Mouse (Mus musculus): ENCODE measurements around the gene Pde4a. TPM values are rescaled to one million over a fixed set of nuclear protein-coding genes. Genes with fewer than 3 reads are reported as not detected.

Gene Pde4a
- 3.2 TPM for polyA plus RNA-seq (2017; shearing (Covaris generic))

DNA sequence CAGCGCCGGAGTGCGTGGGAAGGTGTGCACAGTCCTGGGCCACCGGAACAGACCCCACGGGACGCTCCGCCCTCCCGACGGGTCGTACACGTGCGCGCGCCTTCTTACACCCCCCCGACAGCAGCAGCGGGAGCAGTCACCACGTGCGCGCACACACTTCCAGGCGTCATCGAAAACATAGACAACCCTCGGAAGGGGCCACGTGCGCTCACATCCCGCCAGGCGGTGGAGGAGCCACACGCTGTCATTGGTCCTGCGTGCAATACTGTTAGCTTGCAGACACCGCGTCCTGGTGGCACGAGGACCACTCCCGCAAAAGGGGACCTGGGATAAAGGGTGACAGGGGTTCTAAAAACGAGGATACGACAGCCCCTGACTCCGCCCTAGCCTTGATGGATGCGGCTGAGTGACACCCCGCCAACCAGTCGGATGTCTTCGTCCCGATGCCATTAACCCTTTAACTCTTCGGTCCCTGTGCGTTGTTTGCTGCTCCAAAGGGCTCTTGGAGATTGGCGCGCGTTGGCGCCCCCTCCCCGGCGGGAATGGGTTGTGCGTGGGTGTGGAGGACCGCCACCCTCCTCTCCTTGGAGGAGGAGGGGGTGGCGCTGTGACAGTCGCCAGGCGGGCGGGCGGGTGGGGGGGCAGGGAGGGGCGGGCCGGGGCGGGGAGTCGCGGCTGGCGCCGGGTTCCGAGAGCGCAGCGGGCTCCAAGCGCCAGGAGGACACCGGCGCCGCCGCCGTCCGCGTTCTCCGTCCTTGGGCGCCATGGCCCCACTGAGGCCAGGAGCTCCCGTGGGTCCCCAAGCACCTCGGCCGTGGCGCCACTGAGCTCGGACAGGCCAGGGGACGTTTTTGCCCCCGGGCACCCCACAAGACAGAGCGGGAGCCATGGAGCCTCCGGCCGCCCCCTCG lies at the start of gene Pde4a:
TSS of gene Pde4a (plus strand) at position 674 of the 911 bp plus-strand sequence.

DNA sequence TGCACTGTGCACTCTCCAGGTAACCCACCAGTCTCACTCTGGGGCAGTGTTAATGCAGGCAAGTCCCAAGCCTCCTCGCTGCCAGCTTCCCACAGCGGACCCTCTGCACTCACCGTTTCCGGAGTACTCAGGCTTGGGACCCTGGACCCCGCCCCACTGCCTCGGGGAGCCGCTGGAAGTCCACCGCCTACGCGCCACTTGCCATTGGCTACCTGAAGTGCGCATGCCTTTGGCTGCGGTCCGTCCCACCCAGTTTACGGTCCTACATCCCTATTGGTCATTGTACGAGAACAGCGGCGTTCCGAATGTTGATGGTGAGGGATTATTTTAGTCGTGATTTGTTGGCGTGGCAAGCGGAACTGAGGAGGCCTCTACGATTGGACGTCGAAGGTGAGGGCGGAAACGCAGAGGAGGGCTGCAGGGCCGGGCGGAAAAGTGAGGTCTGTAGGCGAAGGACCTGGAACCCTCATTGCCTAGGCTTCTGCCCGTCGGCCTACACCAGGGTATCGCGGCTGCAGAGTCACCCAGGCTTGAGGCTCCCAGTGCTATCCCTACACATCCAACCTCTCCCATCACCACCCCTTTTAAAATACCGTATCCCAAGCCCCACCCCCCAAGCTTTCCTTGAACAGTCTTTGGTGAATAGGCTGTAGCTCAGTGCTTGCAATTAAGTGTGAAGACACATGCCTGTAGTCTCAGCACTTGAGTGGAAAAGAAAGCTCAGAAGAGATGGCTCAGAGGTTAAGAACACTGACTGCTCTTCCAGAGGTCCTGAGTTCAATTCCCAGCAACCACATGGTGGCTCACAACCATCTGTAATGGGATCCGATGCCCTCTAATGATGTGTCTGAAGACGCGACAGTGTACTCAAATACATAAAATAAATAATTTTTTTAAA lies 34.2 kb upstream of the Pde4a start, which contains the start of gene Tyk2:
TSS of gene Tyk2 (minus strand) at position 185 of the 898 bp plus-strand sequence.

DNA sequence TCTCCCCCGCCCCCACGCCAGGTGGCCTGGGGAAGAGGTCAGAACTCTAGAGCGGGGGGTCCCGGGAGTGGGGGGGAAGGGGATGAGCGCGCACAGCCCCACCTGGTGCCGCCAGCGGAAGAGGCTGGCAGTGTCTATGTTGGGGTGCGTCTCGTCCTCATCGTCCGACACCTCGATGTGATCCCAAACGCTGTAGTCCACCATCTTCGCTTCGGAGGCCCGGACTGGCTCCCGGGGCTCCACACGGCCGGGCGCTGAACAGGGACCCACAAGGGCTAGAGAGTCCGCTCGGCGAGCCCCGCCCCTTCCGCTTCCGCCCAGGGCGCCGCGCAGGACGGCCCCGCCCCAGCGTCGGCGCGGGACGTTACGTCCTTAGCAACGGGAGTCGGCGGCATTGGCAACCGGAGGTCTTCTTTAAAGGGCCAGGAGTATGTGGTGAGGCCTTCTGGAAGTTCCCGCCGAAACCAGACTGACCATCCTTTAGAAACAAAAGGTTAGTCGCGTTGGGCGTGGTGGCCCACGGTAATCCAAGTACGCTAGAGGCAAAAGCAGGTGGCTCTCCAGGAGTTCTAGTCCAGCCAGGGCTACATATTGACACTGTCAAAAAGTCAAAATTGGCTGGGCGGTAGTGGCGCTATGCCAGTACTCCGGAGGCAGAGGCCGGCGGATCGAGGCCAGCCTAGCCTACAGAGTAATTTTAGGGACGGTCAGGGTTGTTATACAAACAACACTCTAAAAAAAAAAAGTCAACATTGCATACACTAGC lies 15.7 kb upstream of the Pde4a start, which contains the start of gene Cdc37:
TSS of gene Cdc37 (minus strand) at position 329 of the 766 bp plus-strand sequence.

DNA sequence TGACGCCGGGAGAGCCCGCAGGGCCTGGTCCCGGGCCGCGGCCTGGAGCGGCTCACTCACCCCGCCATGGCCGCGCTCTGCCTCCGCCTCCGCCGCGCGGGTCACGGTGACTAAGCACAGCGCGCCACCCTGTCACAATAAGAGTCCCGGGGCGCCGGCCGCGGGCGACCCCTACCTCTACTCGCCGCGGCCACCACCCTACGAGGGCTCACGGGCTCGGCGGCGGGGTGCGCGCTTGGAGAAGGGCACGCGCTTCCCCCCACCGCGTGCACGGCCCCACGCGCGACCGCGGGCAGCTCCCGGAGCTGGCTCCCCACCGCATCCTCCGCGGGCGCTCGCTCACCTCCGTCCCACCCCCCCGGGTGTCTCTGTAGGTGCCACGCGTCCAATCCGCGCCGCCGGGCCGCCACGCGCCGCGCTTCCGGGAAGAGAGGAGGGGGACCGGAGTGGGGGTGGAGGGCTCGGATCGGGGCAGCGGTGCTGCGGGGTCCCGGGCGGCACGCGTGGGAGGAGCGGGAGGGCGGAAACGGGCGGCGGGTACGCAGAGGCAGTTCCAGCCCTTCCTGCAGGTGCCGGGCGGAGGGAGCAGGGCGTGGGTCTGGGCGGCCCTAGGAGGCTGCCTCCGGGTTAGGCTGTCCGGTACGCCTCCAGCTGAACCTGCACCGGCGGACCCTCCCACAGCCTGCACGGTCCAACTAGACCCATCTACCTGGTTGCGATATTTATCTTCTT lies 73.4 kb downstream of the Pde4a start, which contains the start of gene Keap1:
TSS of gene Keap1 (minus strand) at position 629 of the 732 bp plus-strand sequence.

GRCm38 (mm10) chr9:21248326-21248725 lies 82.8 kb downstream of the Pde4a start, which contains the start of gene S1pr5:
Gene S1pr5 (minus strand): TSS chr9:21248443.

Other genes starting within 250 kb of the Pde4a start
- 56.1 TPM for gene Dnmt1, start 205.8 kb upstream of the Pde4a start, polyA plus RNA-seq (2017; shearing (Covaris generic))
- gene S1pr2, start 188.9 kb upstream of the Pde4a start, polyA plus RNA-seq (2017; shearing (Covaris generic)): 16.7 TPM
- gene Mrpl4, start 163.0 kb upstream of the Pde4a start, polyA plus RNA-seq (2017; shearing (Covaris generic)): 88.5 TPM
- gene Icam1, start 149.7 kb upstream of the Pde4a start, polyA plus RNA-seq (2017; shearing (Covaris generic)): 141 TPM
- 1.4 TPM for gene Icam4, start 136.3 kb upstream of the Pde4a start, polyA plus RNA-seq (2017; shearing (Covaris generic))
- gene Icam5, start 133.6 kb upstream of the Pde4a start, polyA plus RNA-seq (2017; shearing (Covaris generic)): 0.59 TPM
- not detected for gene Zglp1, start 98.6 kb upstream of the Pde4a start, polyA plus RNA-seq (2017; shearing (Covaris generic))
- 0.26 TPM for gene Gm49373, start 92.6 kb upstream of the Pde4a start, polyA plus RNA-seq (2017; shearing (Covaris generic))
- 35.9 TPM for gene Fdx1l, start 92.1 kb upstream of the Pde4a start, polyA plus RNA-seq (2017; shearing (Covaris generic))
- gene Gm38431, start 73.7 kb upstream of the Pde4a start, polyA plus RNA-seq (2017; shearing (Covaris generic)): 4.2 TPM
- 60.3 TPM for gene Raver1, start 73.7 kb upstream of the Pde4a start, polyA plus RNA-seq (2017; shearing (Covaris generic))
- gene Tyk2, start 34.5 kb upstream of the Pde4a start, polyA plus RNA-seq (2017; shearing (Covaris generic)): 62.4 TPM
- 304 TPM for gene Cdc37, start 15.7 kb upstream of the Pde4a start, polyA plus RNA-seq (2017; shearing (Covaris generic))
- gene Keap1, start 73.6 kb downstream of the Pde4a start, polyA plus RNA-seq (2017; shearing (Covaris generic)): 27.0 TPM
- 0.79 TPM for gene S1pr5, start 82.7 kb downstream of the Pde4a start, polyA plus RNA-seq (2017; shearing (Covaris generic))
- gene Atg4d, start 99.6 kb downstream of the Pde4a start, polyA plus RNA-seq (2017; shearing (Covaris generic)): 68.1 TPM
- 25.7 TPM for gene Kri1, start 122.3 kb downstream of the Pde4a start, polyA plus RNA-seq (2017; shearing (Covaris generic))
- gene Cdkn2d, start 125.7 kb downstream of the Pde4a start, polyA plus RNA-seq (2017; shearing (Covaris generic)): 50.4 TPM
- gene Ap1m2, start 146.6 kb downstream of the Pde4a start, polyA plus RNA-seq (2017; shearing (Covaris generic)): 1.1 TPM
- 292 TPM for gene Slc44a2, start 155.0 kb downstream of the Pde4a start, polyA plus RNA-seq (2017; shearing (Covaris generic))
- 58.8 TPM for gene Ilf3, start 202.2 kb downstream of the Pde4a start, polyA plus RNA-seq (2017; shearing (Covaris generic))
- 49.9 TPM for gene Qtrt1, start 246.1 kb downstream of the Pde4a start, polyA plus RNA-seq (2017; shearing (Covaris generic))

Data from effector memory CD4-positive, alpha-beta T cell, adult 5 months (primary cell).